Mouse (Mus musculus) small intestine, adult 2 months (tissue): ENCODE data around the gene Hipk3. TPM values are rescaled to one million over a fixed set of nuclear protein-coding genes. Genes with fewer than 3 reads are reported as not detected.

Experiments used
- H3K27ac ChIP-seq: fragments of 200-500 bp; 2 replicates; pipeline ENCODE4 v1.5.1; 2012; ENCODE audit warnings: low read depth, low read length, control low read depth, inconsistent platforms; ENCODE audit not compliant: insufficient read depth
- H3K27me3 ChIP-seq: fragments of 200-500 bp; 2 replicates; pipeline ENCODE4 v1.6.1; 2012; ENCODE audit warnings: mild to moderate bottlenecking, moderate library complexity, low read length, inconsistent platforms; ENCODE audit not compliant: control insufficient read depth, insufficient read depth
- H3K36me3 ChIP-seq: fragments of 200-500 bp; 2 replicates; pipeline ENCODE4 v1.6.1; 2012; ENCODE audit warnings: mild to moderate bottlenecking, low read length, control low read depth, inconsistent platforms; ENCODE audit not compliant: control insufficient read depth, insufficient read depth
- H3K4me1 ChIP-seq: fragments of 200-500 bp; 2 replicates; pipeline ENCODE4 v1.6.1; 2012; ENCODE audit warnings: low read length, inconsistent platforms, mixed read lengths; ENCODE audit not compliant: control insufficient read depth, insufficient read depth, insufficient read length
- H3K4me3 ChIP-seq: fragments of 200-500 bp; 2 replicates; pipeline ENCODE4 v1.5.1; 2012; ENCODE audit warnings: low read depth, mild to moderate bottlenecking, control low read depth, inconsistent platforms, low read length, moderate library complexity
- CTCF ChIP-seq: fragments of 200-500 bp; IDR thresholded peaks from 2 replicates; pipeline ENCODE4 v1.5.1; 2012; ENCODE audit warnings: low read depth, mild to moderate bottlenecking, control low read depth, inconsistent platforms, low read length, moderate library complexity, mixed read lengths; ENCODE audit not compliant: insufficient replicate concordance, insufficient read length; ENCODE audit errors: extremely low read depth
- POLR2A ChIP-seq: fragments of 200-500 bp; IDR thresholded peaks from 2 replicates; pipeline ENCODE4 v1.6.1; 2012; ENCODE audit warnings: low read depth, mild to moderate bottlenecking, control low read depth, inconsistent platforms, low read length, moderate library complexity
- WGBS: fragments of 180-500 bp; shearing (Covaris S2); methylation state at CpG from one replicate; pipeline ENCODE4 v1.1.7; 2018; 5-methylcytosine and 5-hydroxymethylcytosine counted together
- polyA plus RNA-seq: library from polyadenylated mRNA; depleted of rRNA; stranded (reverse); fragments of >200 nt; gene quantifications from 2 replicates; pipeline ENCODE4 v1.2.3, GENCODE M21; 2012

The Hipk3 gene
- polyA plus RNA-seq, 1 experiment, result 9.8 TPM

DNA sequence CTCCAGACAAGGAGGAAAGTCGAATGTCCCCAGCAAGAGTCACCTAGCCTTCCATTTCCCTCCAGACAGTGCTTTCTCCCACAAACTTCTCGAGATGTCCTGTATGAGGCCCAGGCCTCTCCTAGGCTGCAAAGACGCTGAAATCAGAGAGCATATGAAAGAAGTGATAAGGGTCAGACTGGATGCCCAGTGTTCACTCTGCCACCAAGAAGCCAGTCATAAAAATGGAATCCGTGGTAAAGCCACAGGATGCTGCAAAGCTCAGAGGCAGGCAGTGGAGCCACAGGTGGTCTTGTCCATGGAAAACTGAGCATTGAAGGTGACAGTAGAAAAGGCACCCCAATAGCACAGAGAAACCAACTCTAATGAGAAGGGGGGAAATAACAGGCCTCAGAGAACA, 86.3 kb downstream of the Hipk3 start:
- Histone ChIP-seq H3K27me3 (peaks cover 22% of the 10 kb centered on the region), H3K4me3 (no peak overlapping the region), H3K36me3 (no peaks in the 10 kb centered on the region), H3K27ac (no peak overlapping the region), H3K4me1 (no peaks in the 10 kb centered on the region; the same call in 1 of the 2 replicates)
- 65% methylated on average over 4 of the region's 4 CpGs for WGBS
- TF ChIP-seq CTCF (no peak), POLR2A (no peak)

GRCm38 (mm10) chr2:104404036-104404435, 90.2 kb downstream of the Hipk3 start:
- no peaks in the 10 kb centered on the region for H3K36me3 ChIP-seq
- TF ChIP-seq POLR2A, result no peak
- TF ChIP-seq CTCF, result no peak
- no peak overlapping the region for H3K4me3 ChIP-seq
- WGBS, result 84% methylated on average over 6 of the region's 6 CpGs
- no peaks in the 10 kb centered on the region for H3K4me1 ChIP-seq
- no peak overlapping the region for H3K27ac ChIP-seq
- H3K27me3 ChIP-seq, result 0 out of 2 replicates have a peak, but pooled peaks cover 3% of the 10 kb centered on the region

DNA sequence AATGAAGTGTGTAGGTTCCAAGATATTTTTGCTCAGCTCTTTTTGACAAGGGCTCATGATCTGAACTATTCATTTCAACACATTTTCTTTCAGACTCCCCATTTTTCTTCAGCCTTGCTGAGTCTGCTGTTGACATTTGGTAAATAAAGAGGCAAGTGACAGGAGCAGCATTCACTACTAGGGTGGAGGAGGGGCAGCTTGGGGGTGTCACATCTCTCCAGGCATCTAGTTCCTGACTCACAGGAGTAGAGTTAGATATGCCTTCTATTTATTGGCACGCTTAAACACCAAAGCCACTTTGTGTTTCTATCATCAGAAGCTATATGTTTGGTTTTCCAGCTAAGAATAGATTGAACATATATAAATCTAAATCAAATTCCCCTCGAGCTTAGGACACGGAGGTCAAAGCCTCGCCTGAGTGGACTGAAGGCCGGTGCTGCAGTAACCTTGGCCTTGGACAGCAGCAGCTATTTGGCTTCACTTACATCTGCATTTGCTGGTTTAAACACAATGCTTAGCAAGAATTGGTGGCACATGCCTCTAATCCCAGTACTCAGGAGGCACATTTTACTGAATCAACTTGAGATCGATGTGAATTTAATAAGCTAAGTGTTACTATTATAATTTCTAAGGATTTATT, 95.5 kb downstream of the Hipk3 start:
- no peak for TF ChIP-seq CTCF
- Histone ChIP-seq H3K36me3 (no peaks in the 10 kb centered on the region), H3K27me3 (no peaks in the 10 kb centered on the region), H3K4me1 (no peaks in the 10 kb centered on the region), H3K27ac (no peak overlapping the region), H3K4me3 (no peak overlapping the region)
- 75% methylated on average over 6 of the region's 6 CpGs for WGBS

DNA sequence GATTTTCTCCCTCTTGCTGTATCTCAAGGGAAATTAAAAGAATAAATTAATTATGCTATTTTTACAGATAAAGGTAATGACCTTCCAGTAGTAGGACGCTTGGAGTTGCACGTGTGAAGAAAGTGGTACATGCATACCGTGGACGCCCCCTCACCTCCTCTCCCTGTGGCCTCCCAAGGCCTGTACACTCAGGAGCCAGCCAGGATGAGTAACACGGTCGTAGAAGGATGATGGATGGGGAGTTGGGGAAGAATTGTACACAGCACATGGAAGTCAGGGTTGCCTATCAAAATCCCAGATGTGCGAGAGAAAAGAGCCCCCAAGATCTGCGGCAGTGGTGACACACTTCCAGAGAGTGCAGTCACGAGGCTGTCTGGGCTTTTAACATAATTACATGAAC, 98.3 kb downstream of the Hipk3 start:
- H3K36me3 ChIP-seq, result no peaks in the 10 kb centered on the region
- H3K4me3 ChIP-seq, result no peak overlapping the region
- no peak overlapping the region for H3K27ac ChIP-seq
- TF ChIP-seq CTCF (no peak), POLR2A (no peak)
- no peaks in the 10 kb centered on the region for H3K4me1 ChIP-seq
- H3K27me3 ChIP-seq, result no peaks in the 10 kb centered on the region
- WGBS, result 80% methylated on average over 9 of the region's 9 CpGs

GRCm38 (mm10) chr2:104394769-104395168, 99.5 kb downstream of the Hipk3 start:
- Histone ChIP-seq H3K27ac (no peak overlapping the region), H3K36me3 (no peaks in the 10 kb centered on the region), H3K27me3 (no peaks in the 10 kb centered on the region), H3K4me1 (no peaks in the 10 kb centered on the region), H3K4me3 (no peak overlapping the region)
- 53% methylated on average over 2 of the region's 2 CpGs for WGBS
- TF ChIP-seq CTCF (no peak), POLR2A (no peak)

DNA sequence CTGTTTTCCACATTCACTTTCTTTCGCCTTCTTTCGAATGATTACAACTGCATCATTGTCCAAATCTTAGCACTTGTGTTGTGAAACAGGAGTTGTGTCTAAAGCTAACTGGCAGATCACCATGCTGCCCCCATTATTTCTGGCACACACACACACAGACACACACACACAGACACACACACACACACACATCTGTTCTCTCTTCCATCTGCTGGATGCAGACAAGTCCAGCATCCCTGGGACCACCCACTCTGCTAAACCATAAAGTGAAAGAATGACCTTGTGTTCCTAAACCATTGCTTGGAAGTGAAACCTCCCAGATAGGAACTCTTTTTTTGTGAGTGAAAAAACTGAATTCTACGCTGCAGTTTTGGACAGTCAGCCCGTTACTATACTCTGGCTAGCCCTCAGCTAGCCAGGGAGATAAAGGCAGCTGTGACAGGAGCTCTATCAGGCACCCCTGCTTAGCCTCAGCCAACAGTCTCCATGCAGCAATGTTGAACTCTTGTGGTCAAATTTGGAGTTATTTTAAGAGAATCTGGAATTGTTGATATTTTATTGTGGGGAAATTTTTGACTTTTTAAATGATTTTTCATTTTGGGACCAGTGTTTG, 101.4 kb downstream of the Hipk3 start:
- Histone ChIP-seq H3K4me1 (no peaks in the 10 kb centered on the region), H3K27ac (no peak overlapping the region), H3K4me3 (no peak overlapping the region), H3K27me3 (no peaks in the 10 kb centered on the region), H3K36me3 (no peaks in the 10 kb centered on the region)
- TF ChIP-seq CTCF (no peak), POLR2A (no peak)
- WGBS, result 75% methylated on average over 4 of the region's 4 CpGs

DNA sequence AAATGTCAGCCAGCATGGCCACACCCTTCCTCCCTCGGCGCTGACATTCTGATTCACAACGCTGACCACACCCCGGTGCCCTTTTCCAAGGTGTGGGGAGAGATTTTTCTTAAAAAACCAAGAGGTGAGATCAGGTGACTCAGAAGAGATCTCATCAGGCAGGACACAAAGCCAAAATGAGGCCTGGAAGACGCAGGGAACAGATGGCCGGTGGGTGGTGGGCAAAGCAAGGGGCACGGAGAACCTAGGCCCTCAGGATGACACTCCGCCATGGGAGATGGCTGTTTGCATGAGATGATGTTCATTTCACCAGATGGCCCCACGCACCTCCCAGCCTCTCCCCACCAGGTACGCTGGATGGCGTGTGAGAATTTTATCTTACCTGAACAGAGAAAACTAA, 105.0 kb downstream of the Hipk3 start:
- Histone ChIP-seq H3K4me3 (no peak overlapping the region), H3K27ac (no peak overlapping the region), H3K27me3 (no peaks in the 10 kb centered on the region), H3K36me3 (no peaks in the 10 kb centered on the region), H3K4me1 (no peaks in the 10 kb centered on the region)
- TF ChIP-seq POLR2A (no peak), CTCF (no peak)
- 83% methylated on average over 11 of the region's 11 CpGs for WGBS
